8 mouse cellular contexts compared by ENCODE assay signal in genomic region chr14:76254565-76255501, GRCm38 (mm10).
DNase-seq lines count a peak whose midpoint lies in the region; ATAC-seq and TF ChIP-seq lines count a peak whose summit lies in the region.

No protein-coding gene starts in this region.

- 17% methylated on average over 30 of the region's 30 CpGs for WGBS in embryonic facial prominence, embryonic 12.5 days
- 60% methylated on average over 30 of the region's 30 CpGs for WGBS in large intestine, adult 2 months
- WGBS in lung, embryonic 14.5 days = 38% methylated on average over 30 of the region's 30 CpGs

- H3K27me3 ChIP-seq in embryonic facial prominence, embryonic 12.5 days = no peaks in the 10 kb centered on the region
- H3K27me3 ChIP-seq in lung, embryonic 14.5 days (ENCODE audit: insufficient read depth, low read length) = no peaks in the 10 kb centered on the region

- no peaks in the 10 kb centered on the region for H3K36me3 ChIP-seq in embryonic facial prominence, embryonic 12.5 days
- no peaks in the 10 kb centered on the region for H3K36me3 ChIP-seq in lung, embryonic 14.5 days (ENCODE audit: insufficient read depth)

- no peak for TF ChIP-seq CTCF in lung, embryonic 14.5 days (IDR thresholded peaks at IDR 0.05; ENCODE audit: low read depth)

- H3K9ac ChIP-seq in embryonic facial prominence, embryonic 12.5 days = 0 out of 2 replicates have a peak overlapping the region, but pooled peaks have one; percentile 26
- H3K9ac ChIP-seq in lung, embryonic 14.5 days = peak overlapping the region; percentile 13; the same call in 1 of the 2 replicates

- peak; percentile 63 to 68 for DNase-seq in heart, adult 18-20 months
- DNase-seq in large intestine, adult 2 months (ENCODE audit: low read depth, low spot score) = peak; percentile 28
- peak; percentile 37 for DNase-seq in lung, embryonic 14.5 days
- DNase-seq in right cerebral cortex, adult 2 months (ENCODE audit: low spot score in 2 of 2) = peak; percentile 51
- no peak for DNase-seq in MN1 (ENCODE audit: low spot score)
- no peak for DNase-seq in ovary, adult 18-20 months (ENCODE audit: low spot score)

- H3K4me2 ChIP-seq in embryonic facial prominence, embryonic 12.5 days (replicated peaks) = 0 out of 2 replicates have a peak overlapping the region, but pooled peaks have one; percentile 9
- no peak overlapping the region for H3K4me2 ChIP-seq in lung, embryonic 14.5 days

- ATAC-seq in cerebellum, adult (ENCODE audit: insufficient number of reproducible peaks, low FRiP score, low TSS enrichment) = peak; percentile 79
- peak; percentile 74 for ATAC-seq in embryonic facial prominence, embryonic 12.5 days (ENCODE audit: insufficient number of reproducible peaks, insufficient read depth, low FRiP score, low TSS enrichment)
- peak; percentile 75 for ATAC-seq in lung, embryonic 14.5 days (ENCODE audit: insufficient read depth)

- H3K27ac ChIP-seq in embryonic facial prominence, embryonic 12.5 days = peak overlapping the region; percentile 43; the same call in 1 of the 2 replicates
- H3K27ac ChIP-seq in lung, embryonic 14.5 days (ENCODE audit: low read depth) = peak overlapping the region; percentile 30; the same call in 1 of the 2 replicates

- H3K9me3 ChIP-seq in embryonic facial prominence, embryonic 12.5 days = no peaks in the 10 kb centered on the region
- no peaks in the 10 kb centered on the region for H3K9me3 ChIP-seq in lung, embryonic 14.5 days (ENCODE audit: low read depth, low read length)

- H3K4me3 ChIP-seq in embryonic facial prominence, embryonic 12.5 days = no peak overlapping the region
- no peak overlapping the region for H3K4me3 ChIP-seq in lung, embryonic 14.5 days (ENCODE audit: low read depth, low read length)

- peaks cover 13% of the 10 kb centered on the region for H3K4me1 ChIP-seq in embryonic facial prominence, embryonic 12.5 days
- H3K4me1 ChIP-seq in lung, embryonic 14.5 days (ENCODE audit: insufficient read depth) = peaks cover 9% of the 10 kb centered on the region; the same call in 1 of the 2 replicates

Comparison
In these comparisons a context has a peak if more than half of its experiments do, and no peak if none do; other contexts are left out.
1. DNase-seq: peak in heart, adult 18-20 months (2 of 2), large intestine, adult 2 months (single experiment), lung, embryonic 14.5 days (single experiment) and right cerebral cortex, adult 2 months (2 of 2); none in MN1 (single experiment) and ovary, adult 18-20 months (single experiment).
2. Peak in every context shown above with its lines, with median percentiles within 50 percentile points of each other: ATAC-seq.